Mouse (Mus musculus) thymus, postnatal 0 days (tissue): ENCODE measurements around the gene Trp53bp2. TPM values are rescaled to one million over a fixed set of nuclear protein-coding genes. Genes with fewer than 3 reads are reported as not detected.

Experiments
- DNase-seq: peaks from one replicate; pipeline ENCODE4 v3.0.0-alpha.2; 2015; ENCODE audit warnings: low spot score
- polyA plus RNA-seq: library from polyadenylated mRNA; unstranded; fragments of >200 nt; fragmentation: Nextera tagmentation; extraction: Ambion mirVana; gene quantifications from 2 replicates; pipeline ENCODE4 v1.2.1, GENCODE M21; 2015

Trp53bp2 gene
- polyA plus RNA-seq, 1 experiment from 2014 or later = 10.8 TPM

GRCm38 (mm10) chr1:182406621-182407020, 2.4 kb upstream of the Trp53bp2 start:
- no peak for DNase-seq

- DNase-seq = no peak
These were observed 729 bp upstream of the Trp53bp2 start for GRCm38 (mm10) chr1:182408243-182408642.

- DNase-seq = peak; percentile 51
These were observed 615 bp downstream of the Trp53bp2 start for GRCm38 (mm10) chr1:182409401-182410173.

DNA sequence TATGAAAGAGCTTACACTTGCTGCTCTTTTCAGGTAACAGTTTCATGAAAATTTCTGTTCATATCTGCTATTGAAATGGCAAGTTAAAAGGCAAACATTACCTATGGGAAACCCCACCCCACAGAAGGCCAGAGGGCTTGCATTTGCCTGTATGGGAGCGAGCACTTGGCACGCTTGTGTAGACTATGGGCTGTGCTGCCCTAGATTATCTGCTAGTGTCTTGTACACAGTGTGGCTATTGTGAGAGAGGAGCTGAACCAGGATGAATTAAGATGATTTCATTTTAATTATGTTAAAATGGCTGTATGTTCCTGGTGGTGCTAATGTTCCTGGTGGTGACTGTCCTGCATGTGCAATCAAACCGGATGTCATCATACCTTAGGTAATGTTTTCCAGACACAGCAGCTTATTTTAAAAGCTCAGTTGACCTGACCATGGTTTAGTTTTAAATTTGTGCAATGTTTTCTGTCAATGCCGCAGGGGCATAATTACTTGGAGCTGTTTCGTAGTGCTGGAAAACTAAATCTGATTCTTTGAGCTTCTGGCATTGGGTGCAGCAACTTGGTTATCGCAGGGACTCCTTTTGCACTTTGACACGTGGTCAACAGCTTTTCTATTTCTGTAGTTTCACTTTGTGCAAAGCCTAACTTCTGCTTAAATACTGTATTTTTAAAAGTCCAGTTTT, 3.8 kb downstream of the Trp53bp2 start:
- DNase-seq = no peak

GRCm38 (mm10) chr1:182419481-182419880, 10.5 kb downstream of the Trp53bp2 start:
- DNase-seq = no peak

GRCm38 (mm10) chr1:182424274-182424673, 15.3 kb downstream of the Trp53bp2 start:
- DNase-seq = no peak

GRCm38 (mm10) chr1:182425176-182425575, 16.2 kb downstream of the Trp53bp2 start:
- no peak for DNase-seq

- DNase-seq = no peak
These were observed 17.5 kb downstream of the Trp53bp2 start for GRCm38 (mm10) chr1:182426444-182426843.

DNA sequence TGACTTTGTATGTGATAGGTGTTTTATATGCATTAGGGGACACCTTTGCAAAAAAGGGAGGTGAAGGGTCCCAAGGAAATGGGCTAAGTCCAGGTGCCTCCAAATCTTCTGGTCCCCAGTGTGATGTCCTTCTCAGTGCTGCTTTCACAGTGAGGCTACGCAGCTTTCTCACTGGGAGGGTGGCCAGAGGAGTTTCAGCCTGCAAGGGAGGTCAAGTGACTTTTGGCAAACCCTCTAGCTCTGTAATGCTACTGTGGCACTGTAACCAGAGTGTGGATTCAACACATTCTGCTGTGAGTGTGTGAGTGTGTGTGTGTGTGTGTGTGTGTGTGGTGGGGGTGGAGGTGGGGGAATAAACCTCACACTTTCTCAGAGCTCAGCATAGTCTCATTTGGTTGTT, 18.5 kb downstream of the Trp53bp2 start:
- DNase-seq = no peak

DNA sequence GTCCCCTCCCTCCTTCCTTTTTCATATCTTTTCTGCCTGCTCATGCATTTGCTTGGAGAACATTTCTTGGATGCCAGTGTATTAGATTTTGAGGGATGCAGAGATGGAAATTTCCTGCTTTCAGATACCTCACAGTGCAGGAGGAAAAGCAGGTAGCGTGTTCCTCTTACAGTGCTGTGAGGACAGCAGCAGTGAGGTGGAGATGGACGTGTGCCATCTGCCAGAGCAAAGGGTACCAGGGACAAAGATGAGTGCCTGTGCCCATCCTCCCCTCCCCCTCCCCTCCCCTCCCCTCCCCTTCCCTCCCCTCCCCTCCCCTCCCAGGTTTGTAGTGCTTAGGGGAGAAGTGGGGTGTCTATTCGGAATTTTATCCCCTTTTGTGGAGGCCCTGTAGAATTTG, 20.9 kb downstream of the Trp53bp2 start:
- no peak for DNase-seq

DNA sequence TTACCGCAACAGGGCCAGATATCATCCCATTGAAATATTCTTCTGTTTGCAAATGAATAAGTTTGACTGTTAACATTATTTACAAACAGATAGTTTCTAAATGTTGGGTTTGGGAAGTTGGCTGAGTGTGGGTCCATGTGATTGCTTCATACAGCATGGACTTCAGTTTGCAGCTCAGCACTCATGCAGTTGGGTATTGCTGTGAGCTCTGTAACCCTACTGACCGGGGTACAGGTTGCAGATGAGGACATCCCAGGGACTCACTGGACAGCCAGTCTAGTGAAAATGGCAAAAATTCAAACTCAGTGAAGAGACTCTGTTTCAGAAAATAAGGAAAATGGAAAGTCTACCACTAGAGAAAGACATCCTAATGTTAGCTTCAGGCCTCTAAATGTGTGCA, 21.7 kb downstream of the Trp53bp2 start:
- no peak for DNase-seq

DNA sequence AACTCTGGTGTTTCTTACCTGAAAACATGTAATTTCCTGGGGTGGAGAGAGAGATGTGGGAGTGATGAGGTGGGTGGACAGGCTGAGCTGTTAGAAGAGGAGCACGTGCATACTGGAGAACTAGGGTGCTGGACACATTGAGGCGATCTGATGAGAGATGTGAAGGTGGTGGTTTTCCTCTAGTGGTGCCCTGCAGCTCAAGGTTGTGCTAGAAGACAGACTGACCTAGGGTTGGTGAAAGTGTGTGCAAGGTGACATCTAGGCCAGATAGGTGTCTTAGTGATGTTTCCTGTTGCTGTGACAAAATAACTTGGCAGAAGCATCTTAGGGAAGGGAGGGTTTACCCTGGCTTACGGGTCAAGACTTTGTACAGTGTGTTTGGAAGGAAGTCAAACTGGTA, 23.1 kb downstream of the Trp53bp2 start:
- DNase-seq = no peak

DNA sequence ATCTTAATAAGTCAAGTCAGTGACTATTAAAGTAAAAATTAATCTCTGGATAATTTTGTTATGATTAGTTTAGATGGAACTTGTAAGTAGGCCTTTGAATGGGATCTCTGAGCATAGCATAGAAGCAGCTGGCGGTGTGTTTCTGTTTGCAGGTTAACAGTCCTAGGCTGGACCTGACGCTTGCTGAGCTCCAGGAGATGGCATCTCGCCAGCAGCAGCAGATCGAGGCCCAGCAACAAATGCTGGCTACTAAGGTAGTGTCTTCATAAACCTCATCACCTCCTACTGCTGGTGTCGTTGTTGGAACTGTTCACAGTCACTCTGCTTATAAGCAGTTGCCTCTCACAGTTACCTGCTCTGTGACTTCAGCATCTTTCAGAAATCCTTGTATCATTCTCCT, 27.8 kb downstream of the Trp53bp2 start:
- no peak for DNase-seq

GRCm38 (mm10) chr1:182439546-182440222, 30.7 kb downstream of the Trp53bp2 start:
- DNase-seq = no peak

- DNase-seq = no peak
These were observed 33.0 kb downstream of the Trp53bp2 start for GRCm38 (mm10) chr1:182441791-182442473.

DNA sequence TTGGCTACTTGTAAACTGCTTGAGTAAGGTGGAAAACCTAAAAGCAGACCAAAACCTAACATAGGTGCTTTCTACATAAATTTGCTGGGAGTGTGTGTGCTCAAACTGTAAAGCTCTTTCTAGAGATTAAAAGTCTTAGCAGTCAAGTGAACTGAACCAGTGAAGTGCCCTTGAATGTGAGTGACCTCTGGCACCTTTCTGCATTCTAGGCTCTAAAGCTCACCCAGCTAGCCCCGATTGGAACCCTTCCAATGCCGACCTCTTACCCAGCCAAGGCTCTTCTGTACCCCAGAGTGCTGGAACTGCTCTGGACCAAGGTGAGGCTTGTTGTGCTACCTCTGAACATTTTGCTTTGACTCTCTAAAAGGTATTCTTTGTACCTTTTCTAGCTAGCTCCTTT, 35.1 kb downstream of the Trp53bp2 start:
- DNase-seq = no peak

DNA sequence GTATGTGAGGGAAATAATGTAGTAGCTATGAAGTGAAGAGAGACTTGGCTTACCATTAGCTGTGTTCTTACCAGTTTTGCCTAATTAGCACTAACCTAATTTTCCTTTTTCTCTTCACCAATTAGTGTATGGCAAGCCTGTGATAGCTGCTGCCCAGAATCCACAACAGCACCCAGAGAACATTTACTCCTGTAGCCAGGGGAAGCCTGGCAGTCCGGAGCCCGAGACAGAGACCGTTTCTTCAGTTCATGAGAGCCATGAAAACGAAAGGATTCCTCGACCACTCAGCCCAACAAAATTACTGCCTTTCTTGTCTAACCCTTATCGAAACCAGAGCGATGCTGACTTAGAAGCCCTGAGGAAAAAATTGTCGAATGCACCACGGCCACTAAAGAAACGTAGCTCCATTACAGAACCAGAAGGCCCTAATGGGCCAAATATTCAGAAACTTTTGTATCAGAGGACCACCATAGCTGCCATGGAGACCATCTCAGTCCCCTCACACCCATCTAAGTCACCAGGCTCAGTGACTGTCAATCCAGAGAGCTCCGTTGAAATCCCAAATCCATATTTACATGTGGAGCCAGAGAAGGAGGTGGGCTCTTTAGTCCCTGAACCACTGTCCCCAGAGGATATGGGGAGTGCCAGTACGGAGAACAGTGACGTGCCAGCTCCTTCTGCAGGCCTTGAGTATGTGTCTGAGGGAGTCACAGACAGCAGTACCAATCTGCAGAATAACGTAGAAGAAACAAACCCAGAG, 39.5 kb downstream of the Trp53bp2 start:
- DNase-seq = no peak

- no peak for DNase-seq
These were observed 43.5 kb downstream of the Trp53bp2 start for GRCm38 (mm10) chr1:182452473-182452872.

DNA sequence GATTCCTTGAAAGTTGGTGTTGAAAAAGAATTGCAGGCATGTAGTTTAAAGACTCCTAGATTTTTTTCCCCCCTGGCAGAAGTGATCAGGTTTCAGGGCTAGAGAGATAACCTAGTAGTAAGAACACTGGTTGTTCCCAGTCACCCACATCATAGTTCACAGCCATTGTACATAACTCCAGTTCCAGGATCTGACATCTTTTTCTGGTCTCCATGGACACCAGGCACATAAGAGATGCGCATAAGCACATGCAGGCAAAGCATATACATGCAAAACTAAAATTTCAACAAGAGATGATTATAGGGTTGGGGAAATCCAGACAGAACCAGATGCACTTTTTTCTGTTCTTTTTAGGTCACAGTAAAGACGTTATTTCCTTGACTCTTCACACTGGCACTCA, 46.1 kb downstream of the Trp53bp2 start:
- no peak for DNase-seq

- no peak for DNase-seq
These were observed 49.6 kb downstream of the Trp53bp2 start for GRCm38 (mm10) chr1:182458556-182458955.

DNA sequence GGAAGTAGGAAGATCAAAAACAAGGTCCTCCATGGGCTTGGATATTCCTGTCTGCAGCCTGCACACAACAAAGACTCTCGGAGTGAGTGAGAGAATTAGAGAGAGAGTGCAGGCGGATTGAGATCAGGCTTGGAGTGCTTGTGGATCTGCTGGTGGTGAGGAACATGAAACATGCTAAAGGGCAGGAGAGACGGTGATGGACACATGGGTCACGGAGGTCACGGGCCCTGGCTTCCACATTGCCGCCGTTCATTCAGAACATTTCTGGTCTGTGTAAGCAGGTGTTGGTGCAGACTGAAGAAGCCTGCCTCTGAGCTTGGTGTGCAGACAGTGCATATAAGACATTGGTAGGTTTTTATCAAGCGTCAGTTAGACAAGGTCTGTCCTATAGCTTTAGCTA, 50.5 kb downstream of the Trp53bp2 start:
- no peak for DNase-seq
